Mouse (Mus musculus): Measurements from ENCODE around the gene Rdh1. TPM values are rescaled to one million over a fixed set of nuclear protein-coding genes. Genes with fewer than 3 reads are reported as not detected.
"Not testable (repeated sequence)": the region's sequence is repeated elsewhere in the genome, so short reads cannot be mapped to it uniquely, and the experiment has no call there.

Rdh1 gene
- polyA plus RNA-seq, 2 experiments from 2014 or later, result 0.13 TPM; not detected in 1

DNA sequence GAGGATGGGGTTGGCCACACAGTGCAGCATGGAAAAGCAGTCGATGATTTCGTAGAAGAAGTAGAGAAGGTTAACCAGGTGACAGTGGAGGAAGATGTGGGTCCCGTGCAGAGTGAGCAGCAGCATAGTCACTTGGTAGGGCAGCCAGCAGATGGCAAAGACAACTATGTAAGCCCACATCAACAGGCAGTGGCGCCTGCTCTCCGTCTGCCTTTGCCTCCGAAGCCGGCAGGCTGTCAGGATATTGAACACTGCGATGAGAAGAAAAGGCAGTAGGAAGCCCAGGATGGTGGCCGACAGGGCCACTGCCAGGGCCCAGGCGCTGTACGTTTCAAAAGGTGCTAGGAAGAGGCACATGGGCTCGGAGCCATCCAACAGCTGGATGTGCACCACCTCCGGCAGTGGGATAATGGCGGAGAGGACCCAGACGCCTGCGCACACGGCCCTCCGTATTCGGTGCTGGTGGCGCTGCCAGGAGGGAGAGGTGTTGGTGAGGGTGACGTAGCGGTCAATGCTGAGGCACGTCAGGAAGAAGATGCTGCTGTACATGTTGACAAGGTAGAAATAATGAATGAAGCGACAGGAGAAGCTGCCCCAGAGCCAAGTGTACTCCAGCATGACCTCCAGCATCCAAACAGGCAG, 9.3 kb upstream of the Rdh1 start:
- no peak for ATAC-seq

DNA sequence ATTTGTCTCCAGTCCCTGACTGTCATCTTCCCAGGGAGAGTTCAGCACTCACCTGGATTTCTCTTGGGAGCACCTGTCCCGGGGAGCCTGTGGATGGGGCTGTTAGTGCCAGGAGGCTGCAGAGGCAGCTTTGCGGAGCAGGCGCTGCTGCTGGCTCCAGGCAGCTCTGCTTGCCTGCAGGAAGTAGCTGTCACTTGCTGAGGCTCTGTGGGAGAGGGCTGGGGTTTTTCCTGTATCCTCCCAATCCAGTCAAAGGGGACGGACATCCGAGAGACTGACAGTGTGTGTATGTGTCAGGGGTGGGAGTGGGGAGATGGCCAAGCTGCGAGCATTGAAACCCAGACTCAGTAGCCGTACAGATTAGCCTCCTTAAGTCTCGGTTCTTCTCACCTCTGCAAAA, 8.0 kb upstream of the Rdh1 start, which contains the start of gene Gpr182:
Gene Gpr182, minus strand, starts transcription at position 185 of the 400 bp plus-strand sequence.
- no peak for ATAC-seq

DNA sequence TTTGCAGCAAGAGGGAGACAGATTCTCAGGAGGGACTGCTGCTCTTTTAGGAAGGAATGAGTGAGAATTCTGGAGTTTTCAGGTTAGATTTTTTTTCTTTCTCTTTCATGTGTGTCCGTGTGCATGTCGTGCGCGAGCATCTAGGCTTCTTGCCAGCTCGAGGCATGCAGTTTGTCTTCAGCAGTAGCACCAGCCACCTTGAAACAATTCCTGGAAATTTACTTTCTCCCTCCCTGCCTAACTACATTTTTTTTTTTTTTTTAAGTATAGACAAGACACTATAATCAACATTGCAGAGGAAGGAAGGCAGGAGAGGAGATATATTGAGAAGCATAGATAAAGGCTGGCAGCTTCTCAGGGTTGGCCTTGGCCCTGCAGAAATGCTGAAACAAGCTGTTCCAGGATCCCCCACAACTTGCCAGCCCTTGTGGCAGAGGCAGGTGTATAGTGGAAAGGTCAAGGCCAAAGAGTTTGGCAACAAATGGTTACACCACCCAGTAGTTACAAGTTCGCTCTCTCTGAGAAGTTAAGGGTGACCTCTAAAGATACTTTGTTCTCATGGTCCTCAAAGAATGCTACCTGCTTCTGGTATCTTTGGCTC, 4.9 kb upstream of the Rdh1 start:
- ATAC-seq, result no peak

DNA sequence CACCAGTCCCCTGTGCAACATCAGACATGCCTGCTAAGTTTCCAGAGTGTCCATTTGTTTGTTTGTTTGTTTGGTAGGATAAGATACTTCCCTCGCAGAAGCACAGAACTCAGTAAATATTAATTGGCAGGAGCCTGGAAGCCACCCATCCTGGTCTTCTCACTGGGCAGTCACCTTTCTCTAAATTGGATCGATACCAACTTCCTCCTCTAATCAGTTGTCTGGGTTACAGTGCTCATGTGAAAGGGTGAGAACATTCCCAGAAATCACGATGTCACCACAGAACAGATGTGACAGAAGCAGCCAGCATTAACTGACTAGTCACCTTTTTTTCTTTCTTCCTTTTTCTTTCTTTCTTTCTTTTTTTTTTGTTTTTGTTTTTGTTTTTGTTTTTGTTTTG, 4.3 kb upstream of the Rdh1 start:
- ATAC-seq, result no peak

DNA sequence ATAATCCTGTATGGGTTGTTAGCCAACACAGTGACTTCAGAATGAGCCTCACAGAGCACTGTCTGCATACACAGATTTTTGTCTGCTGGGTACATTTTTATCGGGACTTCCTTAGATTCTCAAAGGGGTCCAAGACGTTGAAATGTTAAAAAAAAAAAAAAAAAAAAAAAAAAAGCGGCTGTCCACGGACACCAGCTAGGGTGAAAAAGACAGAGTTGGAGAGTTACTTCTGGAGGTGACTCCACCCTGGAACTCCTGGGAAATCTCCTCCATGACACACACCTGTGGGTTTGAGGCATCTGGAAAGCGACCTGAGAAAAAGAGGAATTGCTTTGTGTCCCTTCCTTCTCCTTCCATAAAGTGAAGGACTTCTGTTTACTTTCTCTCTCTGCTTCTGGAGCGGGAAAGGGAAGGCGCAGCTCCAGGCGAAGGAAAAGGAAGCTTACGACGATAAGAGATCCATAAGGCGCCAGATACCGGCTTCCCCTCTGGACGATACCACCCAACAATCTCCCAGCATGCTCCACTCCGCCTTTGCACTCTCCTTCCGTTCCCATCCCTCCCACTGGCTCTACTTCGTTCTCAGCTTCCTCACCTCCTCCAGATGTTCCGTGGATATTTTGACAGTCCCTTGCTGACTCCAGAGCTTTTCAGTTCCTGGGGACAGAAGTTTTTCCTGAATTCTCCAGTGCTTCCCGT, 3.6 kb upstream of the Rdh1 start:
- ATAC-seq, result no peak

DNA sequence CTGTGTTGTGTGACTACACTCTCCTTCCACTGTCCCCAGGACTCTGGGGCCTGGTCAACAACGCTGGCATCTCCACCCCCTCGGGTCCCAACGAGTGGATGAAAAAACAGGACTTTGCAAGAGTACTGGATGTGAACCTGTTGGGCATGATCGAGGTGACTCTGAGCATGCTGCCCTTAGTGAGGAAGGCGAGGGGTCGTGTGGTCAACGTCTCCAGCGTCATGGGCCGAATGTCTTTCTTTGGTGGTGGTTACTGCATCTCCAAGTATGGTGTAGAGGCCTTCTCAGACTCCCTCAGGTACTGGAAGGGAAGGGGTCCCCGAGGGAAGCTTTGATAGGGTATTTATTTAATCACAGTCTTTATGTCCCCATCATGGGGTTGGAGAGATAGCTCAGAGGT, 3.4 kb downstream of the Rdh1 start:
- not testable (repeated sequence) for ATAC-seq

DNA sequence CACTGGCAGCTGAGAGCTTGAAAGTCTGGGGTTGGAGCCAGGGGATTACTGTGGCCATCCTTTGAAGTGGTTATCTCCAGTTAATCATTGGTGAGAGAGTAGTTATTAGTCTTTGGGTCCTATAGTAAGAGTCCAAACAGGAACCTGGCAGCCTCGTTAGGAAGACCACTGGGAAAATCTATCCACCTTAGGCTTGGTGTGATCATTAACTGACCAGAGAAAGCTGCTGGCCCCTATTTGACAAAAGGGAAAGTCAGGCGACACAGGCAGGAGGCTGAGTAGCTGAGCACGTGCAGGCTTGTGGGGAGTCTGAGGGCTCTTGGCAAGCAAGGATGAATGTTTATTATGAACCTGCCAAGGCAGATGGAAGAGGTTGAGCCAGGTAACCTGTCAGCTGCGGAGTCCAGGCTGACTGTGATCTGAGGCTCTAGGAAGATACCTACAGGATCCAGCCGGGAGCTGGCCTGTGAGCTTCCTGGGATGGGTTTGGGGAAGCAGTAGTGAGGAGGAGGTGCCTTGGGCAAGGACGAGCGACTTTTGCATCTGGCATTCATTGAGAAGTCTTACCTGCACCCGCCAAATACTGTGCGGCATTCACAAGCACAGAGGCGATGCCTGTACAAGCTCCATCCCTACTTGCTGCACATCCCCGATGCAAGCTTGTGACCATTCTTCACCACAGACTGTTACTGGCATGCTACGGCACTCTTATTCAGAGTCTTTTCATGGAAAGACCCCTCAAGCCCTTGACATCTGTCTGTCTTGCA, 4.6 kb downstream of the Rdh1 start:
- ATAC-seq, result no peak

DNA sequence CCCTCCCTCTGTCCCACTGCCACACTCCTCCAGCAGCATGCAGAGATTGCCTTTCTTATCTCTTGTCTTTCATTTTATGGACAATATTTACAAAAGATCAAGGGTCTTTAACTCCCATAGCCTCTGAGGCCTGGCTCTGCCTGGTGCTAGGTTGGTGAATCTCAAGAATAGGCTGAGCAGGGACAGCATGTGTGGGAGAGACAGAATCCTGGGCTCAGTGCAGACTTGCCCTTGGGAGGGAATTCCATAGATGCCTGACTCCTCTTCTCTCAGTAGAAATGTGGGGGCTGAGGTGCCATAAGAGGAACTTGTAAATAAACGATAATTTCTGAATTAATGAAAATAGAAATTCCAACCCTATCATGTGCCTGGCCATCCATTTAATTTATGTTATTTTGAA, 7.0 kb downstream of the Rdh1 start:
- no peak for ATAC-seq

DNA sequence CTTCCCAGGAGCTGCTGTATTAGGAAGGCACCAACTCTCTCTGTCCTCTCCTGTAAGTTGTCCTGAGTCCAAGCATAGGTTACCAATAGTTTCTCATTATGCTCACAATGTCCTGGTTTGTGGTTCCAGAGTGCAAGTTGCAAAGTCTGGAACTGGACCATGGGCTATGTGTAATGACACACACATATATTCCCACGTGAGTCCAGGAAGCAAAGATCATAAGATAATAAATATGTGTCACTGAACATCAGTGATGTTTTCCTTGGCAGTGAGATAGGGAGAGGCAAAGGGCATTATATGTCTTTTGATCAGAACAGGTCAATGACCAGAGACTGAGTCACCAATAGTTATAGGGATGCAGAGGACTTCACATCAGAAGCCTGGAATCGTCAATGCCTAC, 16.5 kb downstream of the Rdh1 start, which contains the start of gene Rdh9:
Gene Rdh9, plus strand, starts transcription at position 376 of the 400 bp plus-strand sequence.
- ATAC-seq, result no peak

DNA sequence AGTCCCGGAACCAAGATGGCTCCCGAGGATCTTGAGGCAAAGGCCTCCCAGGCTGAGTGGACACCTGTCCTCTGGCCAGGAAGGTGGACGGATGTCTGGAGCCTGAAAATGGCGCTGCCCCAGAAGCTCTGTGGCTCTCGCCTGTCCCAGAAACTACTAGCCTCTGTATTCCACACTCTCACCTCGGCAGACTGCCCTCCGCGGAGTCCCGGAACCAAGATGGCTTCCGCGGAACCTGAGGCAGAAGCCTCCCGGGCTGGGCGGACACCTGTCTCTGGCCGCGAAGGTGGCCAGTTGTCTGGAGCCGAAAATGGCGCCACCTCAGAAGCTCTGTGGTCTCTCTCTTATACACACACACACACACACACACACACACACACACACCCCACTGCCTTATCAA, 22.8 kb downstream of the Rdh1 start:
- ATAC-seq, result not testable (repeated sequence)

DNA sequence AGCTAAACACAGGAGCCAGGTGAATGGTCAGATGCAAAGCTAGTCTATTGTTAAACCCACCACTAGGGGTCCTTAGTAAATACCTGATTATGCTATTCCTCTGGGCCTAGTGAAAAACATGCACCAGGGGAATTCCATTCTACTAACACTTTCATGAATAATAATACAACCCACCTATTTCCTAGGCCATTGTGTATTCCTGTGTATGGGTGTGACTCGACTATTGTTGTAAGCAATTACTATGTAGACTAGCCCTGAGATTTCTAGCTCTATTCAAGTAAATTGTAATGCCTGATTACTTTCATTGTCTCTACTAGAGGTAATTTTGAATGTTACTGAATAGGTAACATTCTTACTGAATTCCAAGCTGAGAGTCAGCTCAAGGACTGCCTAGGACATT, 25.9 kb downstream of the Rdh1 start:
- ATAC-seq, result not testable (repeated sequence)

DNA sequence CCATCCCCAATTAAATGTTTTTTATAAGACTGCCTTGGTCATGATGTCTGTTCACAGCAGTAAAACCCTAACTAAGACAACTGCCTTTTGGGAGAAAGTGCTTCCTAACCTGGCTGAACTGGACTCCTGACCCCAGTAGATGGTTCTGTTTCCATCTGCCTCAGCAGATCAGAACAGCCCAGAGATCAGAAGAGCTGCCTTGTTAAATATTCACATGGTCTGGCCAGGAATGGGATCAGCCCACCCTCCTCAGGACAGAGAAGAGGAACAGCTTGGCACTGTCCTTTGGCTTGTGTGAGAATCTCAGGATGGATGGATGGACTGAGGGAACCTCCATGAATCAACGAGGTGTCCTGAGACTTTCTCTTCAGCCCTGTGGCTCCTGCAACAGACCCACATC, 39.8 kb downstream of the Rdh1 start:
- ATAC-seq, result no peak

DNA sequence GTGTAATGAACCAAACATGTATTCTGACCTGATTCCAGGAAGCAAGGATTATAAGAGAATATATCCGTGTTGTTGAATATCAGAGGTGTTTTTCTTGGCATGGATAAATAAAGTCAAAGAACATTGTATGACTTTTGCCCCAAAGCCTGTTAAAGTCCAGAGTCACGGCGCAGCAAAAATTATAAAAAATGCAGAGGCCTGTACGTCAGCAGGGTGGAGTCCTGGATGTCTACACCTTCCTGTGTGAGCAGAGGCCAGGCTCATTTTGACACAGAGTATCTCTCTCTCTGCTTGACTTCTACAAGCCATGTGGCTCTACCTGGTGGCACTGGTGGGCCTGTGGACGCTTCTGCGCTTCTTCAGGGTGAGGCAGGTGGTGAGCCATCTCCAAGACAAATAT, 41.4 kb downstream of the Rdh1 start, which contains the start of gene Rdh16:
Gene Rdh16, plus strand, starts transcription at position 262 of the 400 bp plus-strand sequence.
- ATAC-seq, result no peak

DNA sequence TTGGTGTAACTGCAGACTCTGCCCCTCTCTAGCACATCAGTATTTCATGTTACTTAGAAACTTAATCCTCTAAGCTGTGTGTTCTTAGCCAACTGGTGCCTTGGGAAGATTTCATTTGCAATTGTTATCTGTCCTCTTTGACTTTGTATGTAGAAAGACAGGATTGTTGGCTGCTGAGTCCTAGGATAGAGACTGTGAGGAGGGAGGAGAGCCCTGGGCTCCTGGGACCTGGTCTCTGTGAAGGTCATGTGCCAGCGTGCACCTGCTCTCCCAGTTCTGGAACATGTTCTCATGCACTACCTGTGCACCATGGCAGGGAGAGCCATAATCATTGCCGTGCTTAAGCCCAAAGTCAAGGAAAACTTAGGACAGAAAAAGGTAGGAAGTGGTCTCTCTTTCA, 42.1 kb downstream of the Rdh1 start:
- no peak for ATAC-seq

DNA sequence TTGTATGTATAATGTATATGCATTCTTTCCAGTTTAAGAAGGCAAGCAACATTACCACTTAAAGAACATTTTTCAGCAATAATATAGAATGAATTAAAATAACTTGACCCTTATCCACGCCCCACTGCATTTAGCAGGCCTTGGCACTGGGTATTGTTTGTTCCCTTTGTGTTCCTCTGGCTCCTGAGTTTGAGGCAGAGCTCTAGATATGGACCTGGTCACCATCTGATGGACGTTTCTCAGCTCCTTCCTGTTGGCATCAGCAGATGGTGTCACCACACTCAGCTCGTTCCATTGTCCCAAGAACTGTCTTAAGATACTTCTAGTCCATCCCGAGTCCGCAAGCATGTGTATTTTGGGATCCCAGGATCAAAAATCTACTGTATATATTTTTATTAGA, 42.7 kb downstream of the Rdh1 start:
- ATAC-seq, result no peak

DNA sequence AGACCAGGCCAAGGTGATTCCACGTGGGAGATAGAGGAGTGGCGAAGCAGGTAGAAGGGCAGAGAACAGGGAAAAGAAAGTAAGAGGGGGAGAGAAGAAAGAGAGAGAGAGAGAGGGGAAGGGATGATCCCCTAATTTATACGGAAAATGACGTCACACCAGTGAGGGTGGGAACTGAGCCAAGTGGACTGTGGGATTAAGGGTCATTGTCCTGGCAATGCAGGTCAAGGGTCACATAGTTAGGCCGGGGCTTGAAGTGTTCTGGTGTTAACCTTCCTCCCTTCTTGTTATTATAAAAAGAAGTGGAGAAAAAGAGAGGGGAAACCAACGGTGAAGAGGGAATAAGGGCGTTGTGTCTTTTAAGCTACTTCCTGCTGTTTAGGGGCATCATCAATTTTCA, 44.9 kb downstream of the Rdh1 start:
- ATAC-seq, result no peak

DNA sequence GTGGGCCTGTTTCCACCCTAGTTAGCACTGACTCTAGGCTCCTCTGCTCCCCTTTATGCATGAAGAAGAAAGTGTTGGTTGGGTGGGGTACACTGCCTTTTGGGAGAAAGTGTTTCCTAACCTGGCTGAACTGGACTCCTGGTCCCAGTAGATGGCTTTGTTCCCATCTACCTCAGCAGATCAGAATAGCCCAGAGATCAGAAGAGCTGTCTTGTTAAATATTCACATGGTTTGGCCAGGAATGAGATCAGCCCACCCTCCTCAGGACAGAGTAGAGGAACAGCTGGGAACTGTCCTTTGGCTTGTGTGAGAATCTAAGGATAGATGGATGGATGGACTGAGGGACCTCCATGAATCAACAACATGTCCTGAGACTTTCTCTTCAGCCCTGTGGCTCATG, 56.4 kb downstream of the Rdh1 start:
- no peak for ATAC-seq

DNA sequence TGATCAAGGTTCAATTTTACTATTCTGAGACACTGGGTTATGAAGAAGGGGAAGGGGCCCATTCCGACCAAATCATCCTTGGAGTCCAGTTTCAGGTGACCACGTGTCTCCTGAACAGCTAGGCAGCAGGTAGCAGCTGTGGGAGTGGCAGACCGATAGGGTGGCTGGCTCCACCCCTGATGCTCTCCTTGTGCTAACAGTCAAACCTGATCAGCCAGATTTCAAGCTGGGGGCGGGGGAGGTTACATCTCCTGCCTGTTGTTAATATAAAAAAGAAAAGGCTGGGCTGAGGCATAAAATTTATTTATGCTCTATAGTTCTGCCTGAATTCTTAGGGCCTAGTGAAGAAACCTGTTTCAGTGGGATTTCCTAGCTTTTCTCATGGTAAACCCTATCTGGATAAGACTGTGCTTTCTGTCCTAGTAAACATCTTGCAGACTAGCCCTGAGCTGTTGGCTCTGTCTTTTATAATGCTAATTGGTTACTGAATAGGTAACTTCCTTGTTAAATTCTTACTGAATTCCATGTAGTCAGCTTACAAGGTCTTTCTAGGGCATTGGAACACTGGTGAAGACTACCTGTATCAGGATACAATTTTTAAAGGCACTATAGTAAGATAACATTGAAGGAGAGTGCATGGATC, 57.9 kb downstream of the Rdh1 start:
- ATAC-seq, result not testable (repeated sequence)
